Mouse (Mus musculus): Measurements from ENCODE around the gene Ttc26.
"Not testable (repeated sequence)": the region's sequence is repeated elsewhere in the genome, so short reads cannot be mapped to it uniquely, and the experiment has no call there.

The Ttc26 gene

GRCm38 (mm10) chr6:38356661-38357433, 24.4 kb upstream of the Ttc26 start:
- DNase-seq (ENCODE audit: low read depth, low spot score) = not testable (repeated sequence)

GRCm38 (mm10) chr6:38357603-38358252, 23.5 kb upstream of the Ttc26 start:
- DNase-seq (ENCODE audit: low read depth, low spot score) = peak; percentile 41

DNA sequence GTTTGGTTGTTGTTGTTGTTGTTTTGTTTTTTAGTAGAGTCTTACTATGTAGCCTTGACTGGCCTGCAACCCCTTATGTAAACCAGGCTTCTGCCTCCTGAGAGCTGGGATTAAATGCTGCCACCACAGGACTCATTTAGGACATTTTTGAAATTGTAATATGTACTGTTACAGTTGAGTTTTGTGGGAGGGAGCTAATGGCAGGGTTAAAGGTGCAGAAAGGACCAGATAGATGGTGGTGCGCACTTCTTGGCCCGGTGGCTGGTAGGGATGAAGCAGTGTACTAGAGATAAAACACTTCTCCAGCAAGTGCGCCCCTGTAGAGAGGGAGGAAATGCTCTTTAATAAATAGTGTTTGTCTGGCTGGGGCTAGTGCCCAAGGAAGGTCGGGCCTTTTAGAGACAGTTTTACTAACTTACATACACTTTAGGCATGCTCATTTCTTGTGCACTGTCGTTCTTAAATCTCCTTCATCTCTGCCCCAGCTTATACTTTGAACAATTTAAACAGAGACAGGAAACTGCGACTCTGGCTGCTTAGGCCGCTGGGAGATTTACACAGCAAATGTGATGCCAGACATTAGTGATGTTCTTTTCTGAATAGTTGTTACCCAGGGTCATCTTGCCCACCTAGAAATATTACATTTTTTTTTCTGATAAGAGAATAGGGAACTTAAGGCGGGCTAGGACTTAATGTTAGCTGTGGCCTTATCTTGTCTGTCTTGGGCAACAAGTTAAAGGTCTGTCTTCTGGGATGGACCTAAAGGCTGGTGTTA, 22.8 kb upstream of the Ttc26 start:
- no peak for DNase-seq (ENCODE audit: low read depth, low spot score)

DNA sequence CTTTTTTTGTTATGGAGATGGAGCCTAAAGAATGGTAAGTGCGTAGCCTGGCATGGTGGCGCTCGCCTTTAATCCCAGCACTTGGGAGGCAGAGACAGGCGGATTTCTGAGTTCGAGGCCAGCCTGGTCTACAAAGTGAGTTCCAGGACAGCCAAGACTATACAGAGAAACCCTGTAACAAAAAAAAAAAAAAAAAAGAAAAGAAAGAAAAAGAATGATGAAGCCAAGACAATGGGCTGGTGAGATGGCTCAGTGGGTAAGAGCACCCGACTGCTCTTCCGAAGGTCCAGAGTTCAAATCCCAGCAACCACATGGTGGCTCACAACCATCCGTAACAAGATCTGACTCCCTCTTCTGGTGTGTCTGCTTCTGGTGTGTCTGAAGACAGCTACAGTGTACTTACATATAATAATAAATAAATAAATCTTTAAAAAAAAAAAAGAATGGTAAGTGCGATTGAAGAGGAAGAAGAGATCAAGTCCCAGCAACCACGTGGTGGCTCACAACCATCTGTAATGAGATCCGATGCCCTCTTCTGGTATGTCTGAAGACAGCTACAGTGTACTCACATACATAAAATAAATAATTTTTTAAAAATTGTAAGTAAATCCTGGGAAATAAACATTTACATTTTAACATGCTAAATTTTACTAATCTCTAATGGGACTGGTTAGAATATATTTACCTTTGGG, 22.1 kb upstream of the Ttc26 start:
- DNase-seq (ENCODE audit: low read depth, low spot score) = not testable (repeated sequence)

DNA sequence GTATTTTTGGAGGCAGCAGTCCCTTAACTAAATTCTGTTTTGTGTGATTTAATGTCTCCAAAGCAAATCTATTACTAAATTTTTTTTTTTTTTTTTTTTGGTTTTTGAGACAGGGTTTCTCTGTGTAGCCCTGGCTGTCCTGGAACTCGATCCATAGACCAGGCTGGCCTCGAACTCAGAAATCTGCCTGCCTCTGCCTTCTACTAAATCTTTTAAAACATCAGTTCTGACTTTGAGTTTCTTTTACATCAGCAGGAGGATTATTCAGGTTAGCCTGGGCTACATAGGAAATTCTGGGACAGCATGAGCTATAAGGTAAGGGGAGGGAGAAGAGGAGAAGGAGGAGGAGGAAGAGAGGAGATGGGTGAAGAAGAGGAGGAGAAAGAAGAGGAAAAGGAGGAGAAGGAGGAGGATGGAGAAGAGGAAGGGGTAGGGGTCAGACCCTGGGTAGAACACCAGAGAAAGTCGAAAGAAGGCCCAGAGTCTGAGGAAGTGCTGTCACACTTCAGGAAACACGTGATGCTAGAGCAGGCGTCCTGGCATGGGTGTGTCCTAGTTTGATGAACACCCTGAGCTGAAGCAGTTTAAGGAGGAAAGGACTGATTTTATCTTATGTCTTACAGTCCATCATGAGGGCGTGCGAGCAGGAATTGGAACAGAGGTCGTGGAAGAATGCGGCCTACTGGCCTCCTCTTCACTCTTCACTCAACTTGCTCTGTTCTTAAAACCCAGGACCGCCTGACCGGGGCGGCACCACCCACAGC, 21.4 kb upstream of the Ttc26 start:
- no peak for DNase-seq (ENCODE audit: low read depth, low spot score)

DNA sequence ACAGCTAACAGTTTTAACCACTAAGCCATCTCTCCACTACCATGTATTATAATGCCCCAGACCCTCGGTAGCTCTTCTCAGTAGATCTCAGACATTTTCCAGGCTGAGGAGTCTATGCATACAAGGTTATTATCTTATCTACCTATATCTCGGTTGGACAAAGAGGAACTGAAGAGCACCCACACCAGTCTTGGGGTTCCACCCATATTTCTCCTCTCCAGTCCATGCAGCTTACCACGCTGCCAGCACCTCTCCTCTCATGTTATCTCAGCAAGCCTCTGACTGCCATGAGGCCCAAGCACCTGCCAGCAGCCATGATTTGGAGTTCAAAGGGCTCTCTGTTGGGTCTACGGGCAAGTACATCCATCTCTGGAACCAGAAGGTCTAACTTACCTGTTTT, 20.2 kb upstream of the Ttc26 start:
- no peak for DNase-seq (ENCODE audit: low read depth, low spot score)

DNA sequence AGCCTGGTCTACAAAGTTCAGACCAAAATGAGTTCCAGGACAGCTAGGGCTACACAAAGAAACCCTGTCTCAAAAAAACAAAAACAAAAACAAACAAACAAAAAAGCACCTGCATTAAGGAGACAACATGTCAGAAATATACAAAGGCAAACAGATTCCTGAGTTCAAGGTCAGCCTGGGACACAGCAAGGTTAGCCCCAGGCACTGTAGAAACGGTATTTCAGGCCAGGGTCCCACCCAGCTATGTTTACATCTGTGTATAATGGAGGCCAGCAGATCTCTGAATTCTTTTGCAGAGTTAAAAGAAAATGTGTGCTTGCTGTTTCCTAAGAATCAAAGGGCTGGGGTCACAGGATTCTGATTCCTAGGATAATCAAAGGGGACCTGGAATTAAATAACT, 19.3 kb upstream of the Ttc26 start:
- peak; percentile 77 for DNase-seq (ENCODE audit: low read depth, low spot score)

DNA sequence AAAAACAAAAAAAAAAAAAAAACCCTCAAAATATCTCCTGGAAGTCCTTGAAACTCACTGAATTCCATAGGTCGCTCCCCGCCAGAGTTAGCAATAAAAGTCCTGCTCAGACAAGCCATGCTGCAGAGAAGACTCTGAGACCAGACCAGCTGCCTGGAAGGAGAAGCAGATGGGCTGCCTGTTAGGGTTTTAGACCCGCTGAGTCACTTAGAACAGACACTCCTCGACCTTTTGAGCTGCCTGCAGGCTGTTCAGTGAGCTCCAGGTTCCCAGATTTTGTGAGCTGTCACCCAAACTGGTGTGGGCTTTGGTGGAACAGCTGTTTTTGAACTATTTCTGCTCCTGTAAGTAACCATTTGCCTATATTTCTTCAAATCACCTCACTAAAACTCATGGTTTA, 17.9 kb upstream of the Ttc26 start:
- peak; percentile 50 for DNase-seq (ENCODE audit: low read depth, low spot score)

- DNase-seq (ENCODE audit: low read depth, low spot score) = peak; percentile 87
Observed at GRCm38 (mm10) chr6:38364121-38364520, 17.1 kb upstream of the Ttc26 start.

- DNase-seq (ENCODE audit: low read depth, low spot score) = peak; percentile 61
Observed at GRCm38 (mm10) chr6:38369945-38370344, 11.3 kb upstream of the Ttc26 start.

- DNase-seq (ENCODE audit: low read depth, low spot score) = no peak
Observed at GRCm38 (mm10) chr6:38374271-38374670, 7.0 kb upstream of the Ttc26 start.

DNA sequence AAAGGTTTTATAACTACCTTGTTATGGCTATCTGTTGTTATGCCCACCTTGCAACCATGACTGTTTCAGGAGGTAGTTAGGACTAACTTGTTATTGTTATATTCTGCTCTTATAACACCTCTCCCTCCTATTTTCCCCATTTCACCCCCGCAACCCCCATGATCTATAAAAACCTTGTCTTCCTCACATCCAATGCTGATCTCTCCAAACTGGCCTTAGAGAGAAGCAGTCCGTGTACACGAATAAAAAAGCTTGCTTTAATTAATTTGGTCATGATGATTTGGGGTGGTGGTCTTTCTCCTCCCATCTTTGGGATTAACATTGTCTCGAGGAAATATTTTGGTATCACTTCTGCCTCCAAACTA, 523 bp upstream of the Ttc26 start:
- no peak for DNase-seq (ENCODE audit: low read depth, low spot score)

GRCm38 (mm10) chr6:38389671-38390070, 8.4 kb downstream of the Ttc26 start:
- peak; percentile 74 for DNase-seq (ENCODE audit: low read depth, low spot score)

GRCm38 (mm10) chr6:38432457-38432856, 51.2 kb downstream of the Ttc26 start:
- peak; percentile 12 for DNase-seq (ENCODE audit: low read depth, low spot score)

- DNase-seq (ENCODE audit: low read depth, low spot score) = peak; percentile 99
Observed at GRCm38 (mm10) chr6:38433261-38434033, 52.2 kb downstream of the Ttc26 start, which contains the start of gene Ubn2. TSS of gene Ubn2 (plus strand) at chr6:38433950.

GRCm38 (mm10) chr6:38434055-38435023, 53.1 kb downstream of the Ttc26 start:
- peak; percentile 79 for DNase-seq (ENCODE audit: low read depth, low spot score)

GRCm38 (mm10) chr6:38443842-38444241, 62.6 kb downstream of the Ttc26 start:
- DNase-seq (ENCODE audit: low read depth, low spot score) = no peak

GRCm38 (mm10) chr6:38448295-38448694, 67.0 kb downstream of the Ttc26 start:
- DNase-seq (ENCODE audit: low read depth, low spot score) = no peak

DNA sequence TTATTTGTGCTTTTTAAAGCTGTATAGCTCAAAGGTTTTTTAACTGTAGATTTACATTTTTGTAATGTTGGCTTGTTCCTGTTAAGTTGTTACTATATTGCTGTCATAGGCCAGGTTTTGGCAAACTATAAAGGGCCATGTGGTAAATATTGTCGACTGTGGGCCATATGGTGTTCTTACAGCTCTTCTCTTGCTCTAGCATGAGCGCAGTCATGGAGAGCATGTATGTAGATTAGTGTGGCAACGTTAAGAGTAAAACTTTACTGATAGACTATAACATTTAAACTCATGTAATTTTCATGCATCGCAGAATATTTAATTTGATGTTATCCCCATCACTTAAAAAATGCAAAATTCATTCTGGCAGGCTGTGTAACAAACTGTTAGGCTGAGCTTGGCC, 71.8 kb downstream of the Ttc26 start:
- no peak for DNase-seq (ENCODE audit: low read depth, low spot score)
